Mouse (Mus musculus) gastrocnemius, postnatal 4 days (tissue): ENCODE measurements around the gene Ccr8. TPM values are rescaled to one million over a fixed set of nuclear protein-coding genes. Genes with fewer than 3 reads are reported as not detected.

ENCODE experiments used
- DNase-seq, 2 experiments: peaks; one replicate each; pipeline ENCODE4 v3.0.0; 2021 to 2022; ENCODE audit warnings: low spot score in 2 of 2, mixed read lengths in 2 of 2
- long read RNA-seq, 2 experiments: library from polyadenylated mRNA; stranded (forward); transcript quantifications; one replicate each; pipeline ENCODE4 v2.0.0; 2021
- total RNA-seq, 2 experiments: library from RNA; stranded (reverse); gene quantifications; 2 replicates each; pipeline ENCODE4 v1.2.3; 2021

Ccr8 gene
- not detected for total RNA-seq
- long read RNA-seq, experiment 1, result 0 reads
- long read RNA-seq, experiment 2, result 0 reads

- DNase-seq, result no peak
Observed at GRCm38 (mm10) chr9:120091696-120092238, at the start of gene Ccr8. TSS of gene Ccr8 (plus strand) at chr9:120092114.

- no peak for DNase-seq
Observed at GRCm38 (mm10) chr9:120043115-120043514, 48.8 kb upstream of the Ccr8 start.

GRCm38 (mm10) chr9:120048495-120048894, 43.4 kb upstream of the Ccr8 start:
- DNase-seq, result no peak

GRCm38 (mm10) chr9:120049407-120049806, 42.5 kb upstream of the Ccr8 start:
- no peak for DNase-seq

- no peak for DNase-seq
Observed at GRCm38 (mm10) chr9:120054545-120055277, 37.2 kb upstream of the Ccr8 start.

- DNase-seq, result no peak
Observed at GRCm38 (mm10) chr9:120056201-120056600, 35.7 kb upstream of the Ccr8 start.

- no peak for DNase-seq
Observed at GRCm38 (mm10) chr9:120058730-120059129, 33.2 kb upstream of the Ccr8 start.

- no peak for DNase-seq
Observed at GRCm38 (mm10) chr9:120064317-120064716, 27.6 kb upstream of the Ccr8 start.

- DNase-seq, result no peak
Observed at GRCm38 (mm10) chr9:120067609-120068008, 24.3 kb upstream of the Ccr8 start.

- no peak for DNase-seq
Observed at GRCm38 (mm10) chr9:120068047-120068446, 23.9 kb upstream of the Ccr8 start.

GRCm38 (mm10) chr9:120069779-120070178, 22.1 kb upstream of the Ccr8 start, which contains the start of gene Cx3cr1:
TSS of gene Cx3cr1 (minus strand) at chr9:120069879.
- no peak for DNase-seq

GRCm38 (mm10) chr9:120071251-120071650, 20.7 kb upstream of the Ccr8 start:
- DNase-seq, result no peak

GRCm38 (mm10) chr9:120073169-120073568, 18.7 kb upstream of the Ccr8 start:
- DNase-seq, result peak; percentile 68 to 79

GRCm38 (mm10) chr9:120074516-120074915, 17.4 kb upstream of the Ccr8 start:
- no peak for DNase-seq

GRCm38 (mm10) chr9:120078241-120078640, 13.7 kb upstream of the Ccr8 start:
- no peak for DNase-seq

- DNase-seq, result no peak
Observed at GRCm38 (mm10) chr9:120079901-120080300, 12.0 kb upstream of the Ccr8 start.

GRCm38 (mm10) chr9:120080546-120081108, 11.3 kb upstream of the Ccr8 start:
- DNase-seq, result peak in 1 of 2 experiments; percentile 25

GRCm38 (mm10) chr9:120081247-120081646, 10.7 kb upstream of the Ccr8 start:
- DNase-seq, result no peak

GRCm38 (mm10) chr9:120081967-120082366, 9.9 kb upstream of the Ccr8 start:
- DNase-seq, result no peak

- DNase-seq, result no peak
Observed at GRCm38 (mm10) chr9:120082691-120083090, 9.2 kb upstream of the Ccr8 start.

GRCm38 (mm10) chr9:120083158-120083894, 8.6 kb upstream of the Ccr8 start:
- no peak for DNase-seq

GRCm38 (mm10) chr9:120084406-120084805, 7.5 kb upstream of the Ccr8 start:
- no peak for DNase-seq
